Mouse (Mus musculus) heart, embryonic 13.5 days (tissue): ENCODE data around the gene Esp15. TPM values are rescaled to one million over a fixed set of nuclear protein-coding genes. Genes with fewer than 3 reads are reported as not detected.
"Not testable (repeated sequence)": the region's sequence is repeated elsewhere in the genome, so short reads cannot be mapped to it uniquely, and the experiment has no call there.

Experiments used
- ATAC-seq: fragments of 200-750 bp; cut with Nextera tagmentation; 2 replicates; pipeline ENCODE4 v1.8.0; 2017; ENCODE audit warnings: moderate TSS enrichment; ENCODE audit not compliant: insufficient number of reproducible peaks, low FRiP score, low TSS enrichment; ENCODE audit errors: extremely low read depth
- H3K27ac ChIP-seq: fragments of 300-500 bp; sonication (generic); replicated peaks from 2 replicates; pipeline ENCODE4 v1.5.1; 2015; ENCODE audit warnings: moderate library complexity, mild to moderate bottlenecking, inconsistent platforms
- H3K27me3 ChIP-seq: fragments of 300-500 bp; sonication (generic); replicated peaks from 2 replicates; pipeline ENCODE4 v1.6.1; 2015; ENCODE audit warnings: mild to moderate bottlenecking, inconsistent platforms
- H3K36me3 ChIP-seq: fragments of 300-500 bp; sonication (generic); 2 replicates; pipeline ENCODE4 v1.6.1; 2015; ENCODE audit warnings: mild to moderate bottlenecking, inconsistent platforms
- H3K4me1 ChIP-seq: fragments of 300-500 bp; sonication (generic); 2 replicates; pipeline ENCODE4 v1.6.1; 2015; ENCODE audit warnings: inconsistent platforms
- H3K4me2 ChIP-seq: fragments of 300-500 bp; sonication (generic); 2 replicates; pipeline ENCODE4 v1.6.1; 2015; ENCODE audit warnings: inconsistent platforms, mild to moderate bottlenecking, moderate library complexity
- H3K4me3 ChIP-seq: fragments of 300-500 bp; sonication (generic); 2 replicates; pipeline ENCODE4 v1.5.1; 2015; ENCODE audit warnings: moderate library complexity, mild to moderate bottlenecking, inconsistent platforms
- H3K9ac ChIP-seq: fragments of 300-500 bp; sonication (generic); 2 replicates; pipeline ENCODE4 v1.6.1; 2015; ENCODE audit warnings: inconsistent platforms, mild to moderate bottlenecking, moderate library complexity
- H3K9me3 ChIP-seq: fragments of 300-500 bp; sonication (generic); 2 replicates; pipeline ENCODE4 v1.6.1; 2016; ENCODE audit warnings: inconsistent platforms
- WGBS: fragments of 180-500 bp; shearing (Covaris S2); methylation state at CpG from one replicate; pipeline ENCODE4 v1.1.7; 2015; ENCODE audit warnings: mixed read lengths; 5-methylcytosine and 5-hydroxymethylcytosine counted together
- polyA plus RNA-seq: library from polyadenylated mRNA; unstranded; fragments of >200 nt; fragmentation: Nextera tagmentation; extraction: Ambion mirVana; gene quantifications from 2 replicates; pipeline ENCODE4 v1.2.1, GENCODE M21; 2015

The Esp15 gene
- polyA plus RNA-seq = not detected in 2 replicates

GRCm38 (mm10) chr17:39640654-39641053, at the start of gene Esp15:
Gene Esp15 (plus strand): TSS chr17:39640954.
- H3K9ac ChIP-seq, H3K27me3 ChIP-seq, H3K4me2 ChIP-seq, H3K36me3 ChIP-seq, ATAC-seq, H3K4me3 ChIP-seq, H3K27ac ChIP-seq, H3K4me1 ChIP-seq, H3K9me3 ChIP-seq: not testable (repeated sequence)
- WGBS = 56% methylated on average over 6 of the region's 6 CpGs

- Histone ChIP-seq H3K4me1 (no peaks in the 10 kb centered on the region), H3K27ac (no peak overlapping the region), H3K4me2 (no peak overlapping the region), H3K27me3 (no peaks in the 10 kb centered on the region), H3K9me3 (peaks cover 27% of the 10 kb centered on the region), H3K4me3 (no peak overlapping the region), H3K36me3 (no peaks in the 10 kb centered on the region), H3K9ac (no peak overlapping the region)
- no peak for ATAC-seq
- WGBS = 42% methylated on average over 1 of the region's 1 CpGs
Observed at GRCm38 (mm10) chr17:39591550-39591949, 49.2 kb upstream of the Esp15 start.

Other genes with a start within 250 kb of the Esp15 start
- gene Esp18, start 234.6 kb upstream of the Esp15 start, polyA plus RNA-seq = not detected in 2 replicates
- gene Esp16, start 104.8 kb upstream of the Esp15 start, polyA plus RNA-seq = not detected in 2 replicates